ENCODE assay signal across 10 mouse cellular contexts in the genomic region with DNA sequence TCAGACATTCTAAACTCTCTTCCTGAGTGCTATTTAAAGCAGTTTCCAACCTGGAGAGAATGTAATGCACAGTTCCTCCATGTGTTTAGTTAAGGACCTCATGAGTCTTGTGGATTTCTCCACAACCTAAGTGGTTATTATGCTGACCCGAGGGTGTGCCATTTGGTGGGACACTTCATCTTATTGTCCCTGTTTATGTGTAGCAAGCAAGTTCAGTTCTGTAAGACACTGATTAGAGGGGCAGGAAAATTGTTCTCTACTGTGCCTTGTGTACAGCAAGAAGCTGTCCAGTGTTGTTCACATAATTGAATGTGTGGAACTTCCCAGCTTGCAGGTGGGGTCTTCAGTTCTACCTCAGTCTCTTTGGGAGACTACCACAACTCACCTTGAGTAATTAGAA. TPM values are rescaled to one million over a fixed set of nuclear protein-coding genes. Genes with fewer than 3 reads are reported as not detected.
DNase-seq lines count a peak whose midpoint lies in the region; ATAC-seq lines count a peak whose summit lies in the region.
"Had no signal": no experiment of that assay in that cellular context is flagged by ENCODE, and none has a peak within 500 bp of the region (broad histone marks: within the 10 kb centered on the region; RNA-seq: fewer than 3 reads in every experiment).

No protein-coding gene starts in this region.

- no peaks in the 10 kb centered on the region for H3K27me3 ChIP-seq in forebrain, embryonic 10.5 days (ENCODE audit: poor library complexity, severe bottlenecking)
- H3K27me3 ChIP-seq in forebrain, embryonic 16.5 days (replicated peaks; ENCODE audit: control insufficient read depth, insufficient read depth, low read length), result no peaks in the 10 kb centered on the region
- H3K27me3 ChIP-seq in lung, embryonic 15.5 days, result no peaks in the 10 kb centered on the region
- H3K27me3 ChIP-seq in hindbrain, embryonic 14.5 days (ENCODE audit: control insufficient read depth, insufficient read depth, low read length), result no peaks in the 10 kb centered on the region
- no peaks in the 10 kb centered on the region for H3K27me3 ChIP-seq in neural tube, embryonic 12.5 days (replicated peaks)

- H3K36me3 ChIP-seq in forebrain, embryonic 10.5 days (replicated peaks), result no peaks in the 10 kb centered on the region
- no peaks in the 10 kb centered on the region for H3K36me3 ChIP-seq in forebrain, embryonic 16.5 days (ENCODE audit: control insufficient read depth, insufficient read depth)
- no peaks in the 10 kb centered on the region for H3K36me3 ChIP-seq in lung, embryonic 15.5 days
- no peaks in the 10 kb centered on the region for H3K36me3 ChIP-seq in hindbrain, embryonic 14.5 days (replicated peaks; ENCODE audit: control insufficient read depth, insufficient read depth)
- H3K36me3 ChIP-seq in neural tube, embryonic 12.5 days, result no peaks in the 10 kb centered on the region

- H3K4me3 ChIP-seq in forebrain, embryonic 10.5 days, result no peak overlapping the region
- no peak overlapping the region for H3K4me3 ChIP-seq in forebrain, embryonic 16.5 days (replicated peaks; ENCODE audit: low read length)
- H3K4me3 ChIP-seq in lung, embryonic 15.5 days, result no peak overlapping the region
- no peak overlapping the region for H3K4me3 ChIP-seq in hindbrain, embryonic 14.5 days (replicated peaks; ENCODE audit: low read length)
- no peak overlapping the region for H3K4me3 ChIP-seq in neural tube, embryonic 12.5 days

- H3K9me3 ChIP-seq in forebrain, embryonic 10.5 days, result no peaks in the 10 kb centered on the region
- no peaks in the 10 kb centered on the region for H3K9me3 ChIP-seq in forebrain, embryonic 16.5 days (ENCODE audit: control insufficient read depth, low read length)
- H3K9me3 ChIP-seq in lung, embryonic 15.5 days, result no peaks in the 10 kb centered on the region
- H3K9me3 ChIP-seq in hindbrain, embryonic 14.5 days (ENCODE audit: control insufficient read depth, low read length), result no peaks in the 10 kb centered on the region
- no peaks in the 10 kb centered on the region for H3K9me3 ChIP-seq in neural tube, embryonic 12.5 days

- H3K4me1 ChIP-seq in forebrain, embryonic 10.5 days, result peaks cover 48% of the 10 kb centered on the region
- peaks cover 6% of the 10 kb centered on the region for H3K4me1 ChIP-seq in forebrain, embryonic 16.5 days (replicated peaks; ENCODE audit: control insufficient read depth, insufficient read depth, low read length)
- peaks cover 31% of the 10 kb centered on the region for H3K4me1 ChIP-seq in lung, embryonic 15.5 days
- 0 out of 2 replicates have a peak, but pooled peaks cover 10% of the 10 kb centered on the region for H3K4me1 ChIP-seq in hindbrain, embryonic 14.5 days (replicated peaks; ENCODE audit: control insufficient read depth, insufficient read depth, low read length)
- H3K4me1 ChIP-seq in neural tube, embryonic 12.5 days, result peaks cover 4% of the 10 kb centered on the region

- no peak overlapping the region for H3K4me2 ChIP-seq in forebrain, embryonic 16.5 days (ENCODE audit: low read length)
- peak overlapping the region; percentile 40 for H3K4me2 ChIP-seq in lung, embryonic 15.5 days
- no peak overlapping the region; the same call in 1 of the 2 replicates for H3K4me2 ChIP-seq in hindbrain, embryonic 14.5 days (replicated peaks)
- 0 out of 2 replicates have a peak overlapping the region, but pooled peaks have one; percentile 18 for H3K4me2 ChIP-seq in neural tube, embryonic 12.5 days (replicated peaks)

- H3K9ac ChIP-seq in forebrain, embryonic 16.5 days (replicated peaks; ENCODE audit: low read depth, low read length), result no peak overlapping the region
- no peak overlapping the region for H3K9ac ChIP-seq in lung, embryonic 15.5 days
- H3K9ac ChIP-seq in hindbrain, embryonic 14.5 days, result no peak overlapping the region
- no peak overlapping the region for H3K9ac ChIP-seq in neural tube, embryonic 12.5 days

- H3K27ac ChIP-seq in forebrain, embryonic 10.5 days, result peak overlapping the region; percentile 80
- H3K27ac ChIP-seq in forebrain, embryonic 16.5 days (ENCODE audit: low read length), result no peak overlapping the region
- H3K27ac ChIP-seq in lung, embryonic 15.5 days, result peak overlapping the region; percentile 96
- peak overlapping the region; percentile 62; the same call in 1 of the 2 replicates for H3K27ac ChIP-seq in hindbrain, embryonic 14.5 days
- H3K27ac ChIP-seq in neural tube, embryonic 12.5 days, result no peak overlapping the region

- no peak for ATAC-seq in forebrain, embryonic 16.5 days
- no peak for ATAC-seq in lung, embryonic 15.5 days (ENCODE audit: borderline replicate concordance, extremely low read depth, low FRiP score, low TSS enrichment)
- ATAC-seq in hindbrain, embryonic 14.5 days (ENCODE audit: low FRiP score), result no peak
- ATAC-seq in neural tube, embryonic 12.5 days (ENCODE audit: low FRiP score, low read depth), result no peak
- ATAC-seq: midbrain, embryonic 16.5 days had no signal

- no peak for DNase-seq in forebrain, embryonic 10.5 days (ENCODE audit: extremely low spot score, low spot score)
- no peak for DNase-seq in lung, postnatal 4 days
- no peak for DNase-seq in hindbrain, embryonic 14.5 days (ENCODE audit: low spot score)
- DNase-seq in gastrocnemius, adult 18-20 months (ENCODE audit: low spot score), result no peak
- no peak for DNase-seq in left cerebral cortex, adult 18-20 months (ENCODE audit: low spot score in 2 of 2)
- DNase-seq: right cerebral cortex, postnatal 14 days had no signal

- 65% methylated on average over 1 of the region's 1 CpGs for WGBS in forebrain, embryonic 10.5 days
- 55% methylated on average over 1 of the region's 1 CpGs for WGBS in forebrain, embryonic 16.5 days
- WGBS in lung, embryonic 15.5 days, result 3% methylated on average over 1 of the region's 1 CpGs
- 78% methylated on average over 1 of the region's 1 CpGs for WGBS in hindbrain, embryonic 14.5 days
- WGBS in neural tube, embryonic 12.5 days, result 57% methylated on average over 1 of the region's 1 CpGs

RNA-seq across cellular contexts. Expression of a gene that starts 15.6 kb away (rescaled TPM):
- 93.9 and 97.1 TPM in 2 replicates for polyA plus RNA-seq in forebrain, embryonic 10.5 days (2016; fragmentation: Nextera tagmentation; extraction: Ambion mirVana)
- 42.8 and 119 TPM in 2 replicates for polyA plus RNA-seq in forebrain, embryonic 16.5 days (2015; fragmentation: Nextera tagmentation; extraction: Ambion mirVana)
- 726 and 742 TPM in 2 replicates for polyA plus RNA-seq in lung, embryonic 15.5 days (2015; fragmentation: Nextera tagmentation; extraction: Ambion mirVana)
- polyA plus RNA-seq in hindbrain, embryonic 14.5 days (2014; fragmentation: Nextera tagmentation; extraction: Ambion mirVana), result 163 and 199 TPM in 2 replicates
- polyA plus RNA-seq in neural tube, embryonic 12.5 days (2016; fragmentation: Nextera tagmentation; extraction: Ambion mirVana), result 202 and 212 TPM in 2 replicates
- total RNA-seq in gastrocnemius, adult 18-20 months (2021), result 10 to 100 TPM; 67.9 to 81.6 TPM
- total RNA-seq in left cerebral cortex, adult 18-20 months (2021), result 10 to 100 TPM; 14.0 to 14.2 TPM

Comparison
In these comparisons a context has a peak if more than half of its experiments do, and no peak if none do; other contexts are left out.
1. H3K27ac ChIP-seq: peak in forebrain, embryonic 10.5 days (single experiment), lung, embryonic 15.5 days (single experiment) and hindbrain, embryonic 14.5 days (single experiment); none in forebrain, embryonic 16.5 days (single experiment) and neural tube, embryonic 12.5 days (single experiment).
2. H3K4me2 ChIP-seq: peak in lung, embryonic 15.5 days (single experiment) and neural tube, embryonic 12.5 days (single experiment); none in forebrain, embryonic 16.5 days (single experiment) and hindbrain, embryonic 14.5 days (single experiment).